Mouse (Mus musculus) lung, embryonic 14.5 days (tissue): Measurements from ENCODE around the gene Atp10b. TPM values are rescaled to one million over a fixed set of nuclear protein-coding genes. Genes with fewer than 3 reads are reported as not detected.

Experiments
- ATAC-seq: fragments of 200-750 bp; cut with Nextera tagmentation; 2 replicates; pipeline ENCODE4 v1.8.0; 2017; ENCODE audit warnings: mild to moderate bottlenecking, moderate TSS enrichment, moderate library complexity; ENCODE audit not compliant: insufficient read depth
- DNase-seq: peaks from one replicate; pipeline ENCODE4 v3.0.0-alpha.2; 2015
- H3K27ac ChIP-seq: fragments of 300-500 bp; sonication (generic); 2 replicates; pipeline ENCODE4 v1.5.1; 2014; ENCODE audit warnings: low read depth, mild to moderate bottlenecking, moderate library complexity
- H3K27me3 ChIP-seq: fragments of 300-500 bp; sonication (generic); 2 replicates; pipeline ENCODE4 v1.6.1; 2014; ENCODE audit warnings: low read length, control low read depth; ENCODE audit not compliant: insufficient read depth
- H3K36me3 ChIP-seq: fragments of 300-500 bp; sonication (generic); 2 replicates; pipeline ENCODE4 v1.6.1; 2014; ENCODE audit warnings: control low read depth; ENCODE audit not compliant: insufficient read depth
- H3K4me1 ChIP-seq: fragments of 300-500 bp; sonication (generic); 2 replicates; pipeline ENCODE4 v1.6.1; 2014; ENCODE audit warnings: antibody characterized with exemption, control low read depth; ENCODE audit not compliant: insufficient read depth
- H3K4me2 ChIP-seq: fragments of 300-500 bp; sonication (generic); 2 replicates; pipeline ENCODE4 v1.6.1; 2014; ENCODE audit warnings: mild to moderate bottlenecking
- H3K4me3 ChIP-seq: fragments of 300-500 bp; sonication (generic); 2 replicates; pipeline ENCODE4 v1.5.1; 2014; ENCODE audit warnings: low read depth, low read length
- H3K9ac ChIP-seq: fragments of 300-500 bp; sonication (generic); 2 replicates; pipeline ENCODE4 v1.6.1; 2014
- H3K9me3 ChIP-seq: fragments of 300-500 bp; sonication (generic); 2 replicates; pipeline ENCODE4 v1.6.1; 2016; ENCODE audit warnings: low read depth, low read length, control low read depth
- CTCF ChIP-seq: IDR thresholded peaks from 2 replicates; pipeline ENCODE4 v1.5.1; 2016; ENCODE audit warnings: antibody characterized with exemption, low read depth
- WGBS: fragments of 180-500 bp; shearing (Covaris S2); extraction: QIAGEN DNeasy Blood & Tissue Kit; methylation state at CpG from one replicate; pipeline ENCODE4 v1.1.7; 2014; 5-methylcytosine and 5-hydroxymethylcytosine counted together
- polyA plus RNA-seq: library from polyadenylated mRNA; unstranded; fragments of >200 nt; fragmentation: Nextera tagmentation; extraction: Ambion mirVana; gene quantifications from 2 replicates; pipeline ENCODE4 v1.2.1, GENCODE M21; 2014

Gene Atp10b
- polyA plus RNA-seq, 1 experiment from 2014 or later = 0.16 TPM

- no peaks in the 10 kb centered on the region for H3K9me3 ChIP-seq
- H3K27me3 ChIP-seq = no peaks in the 10 kb centered on the region
- H3K4me2 ChIP-seq = no peak overlapping the region
- H3K36me3 ChIP-seq = no peaks in the 10 kb centered on the region
- H3K9ac ChIP-seq = no peak overlapping the region
- DNase-seq = no peak
- no peak overlapping the region for H3K4me3 ChIP-seq
- no peaks in the 10 kb centered on the region for H3K4me1 ChIP-seq
- no peak for TF ChIP-seq CTCF
- no peak overlapping the region for H3K27ac ChIP-seq
- WGBS = 69% methylated on average over 6 of the region's 6 CpGs
- no peak for ATAC-seq
These were observed 24.9 kb downstream of the Atp10b start for GRCm38 (mm10) chr11:43174359-43175116.

- TF ChIP-seq CTCF = no peak
- DNase-seq (peak; percentile 86), ATAC-seq (peak; percentile 96)
- H3K9ac ChIP-seq = no peak overlapping the region
- no peak overlapping the region for H3K4me3 ChIP-seq
- H3K27ac ChIP-seq = no peak overlapping the region
- no peaks in the 10 kb centered on the region for H3K4me1 ChIP-seq
- WGBS = 17% methylated on average over 2 of the region's 2 CpGs
- no peak overlapping the region for H3K4me2 ChIP-seq
- no peaks in the 10 kb centered on the region for H3K27me3 ChIP-seq
- H3K9me3 ChIP-seq = no peaks in the 10 kb centered on the region
- H3K36me3 ChIP-seq = no peaks in the 10 kb centered on the region
These were observed 32.7 kb downstream of the Atp10b start for GRCm38 (mm10) chr11:43182401-43182800.

- no peaks in the 10 kb centered on the region for H3K27me3 ChIP-seq
- H3K9me3 ChIP-seq = no peaks in the 10 kb centered on the region
- 30% methylated on average over 1 of the region's 1 CpGs for WGBS
- H3K27ac ChIP-seq = no peak overlapping the region
- no peaks in the 10 kb centered on the region for H3K4me1 ChIP-seq
- no peaks in the 10 kb centered on the region for H3K36me3 ChIP-seq
- no peak overlapping the region for H3K9ac ChIP-seq
- no peak overlapping the region for H3K4me3 ChIP-seq
- ATAC-seq (peak; percentile 91), DNase-seq (peak; percentile 71)
- H3K4me2 ChIP-seq = no peak overlapping the region
- TF ChIP-seq CTCF = no peak
These were observed 33.1 kb downstream of the Atp10b start for GRCm38 (mm10) chr11:43182816-43183215.

GRCm38 (mm10) chr11:43183457-43183856 lies 33.8 kb downstream of the Atp10b start:
- no peaks in the 10 kb centered on the region for H3K36me3 ChIP-seq
- no peak overlapping the region for H3K4me3 ChIP-seq
- no peak overlapping the region for H3K4me2 ChIP-seq
- H3K27me3 ChIP-seq = no peaks in the 10 kb centered on the region
- 52% methylated on average over 4 of the region's 4 CpGs for WGBS
- H3K4me1 ChIP-seq = no peaks in the 10 kb centered on the region
- H3K27ac ChIP-seq = no peak overlapping the region
- H3K9me3 ChIP-seq = no peaks in the 10 kb centered on the region
- peak; percentile 8 for DNase-seq
- ATAC-seq = no peak
- no peak for TF ChIP-seq CTCF
- H3K9ac ChIP-seq = no peak overlapping the region

GRCm38 (mm10) chr11:43186291-43186690 lies 36.6 kb downstream of the Atp10b start:
- Histone ChIP-seq H3K4me1 (no peaks in the 10 kb centered on the region), H3K27ac (no peak overlapping the region), H3K36me3 (no peaks in the 10 kb centered on the region), H3K4me2 (no peak overlapping the region), H3K4me3 (no peak overlapping the region), H3K9me3 (no peaks in the 10 kb centered on the region), H3K9ac (no peak overlapping the region), H3K27me3 (no peaks in the 10 kb centered on the region)
- no peak for TF ChIP-seq CTCF
- DNase-seq (no peak), ATAC-seq (no peak)
- WGBS = 54% methylated on average over 6 of the region's 6 CpGs

- Histone ChIP-seq H3K27me3 (no peaks in the 10 kb centered on the region), H3K27ac (no peak overlapping the region), H3K9ac (no peak overlapping the region), H3K4me1 (no peaks in the 10 kb centered on the region), H3K9me3 (no peaks in the 10 kb centered on the region), H3K4me2 (no peak overlapping the region), H3K36me3 (no peaks in the 10 kb centered on the region), H3K4me3 (no peak overlapping the region)
- TF ChIP-seq CTCF = no peak
- WGBS = 75% methylated on average over 3 of the region's 3 CpGs
- no peak for DNase-seq
- ATAC-seq = no peak
These were observed 40.3 kb downstream of the Atp10b start for GRCm38 (mm10) chr11:43189817-43190593.

- Histone ChIP-seq H3K27ac (no peak overlapping the region), H3K9me3 (no peaks in the 10 kb centered on the region), H3K27me3 (no peaks in the 10 kb centered on the region), H3K4me1 (no peaks in the 10 kb centered on the region), H3K9ac (no peak overlapping the region), H3K36me3 (no peaks in the 10 kb centered on the region), H3K4me3 (no peak overlapping the region), H3K4me2 (no peak overlapping the region)
- DNase-seq (no peak), ATAC-seq (no peak)
- WGBS = 38% methylated on average over 2 of the region's 2 CpGs
- no peak for TF ChIP-seq CTCF
These were observed 49.1 kb downstream of the Atp10b start for GRCm38 (mm10) chr11:43198811-43199210.
